Comparison of ENCODE assay signal across 29 mouse cellular contexts in the genomic region with DNA sequence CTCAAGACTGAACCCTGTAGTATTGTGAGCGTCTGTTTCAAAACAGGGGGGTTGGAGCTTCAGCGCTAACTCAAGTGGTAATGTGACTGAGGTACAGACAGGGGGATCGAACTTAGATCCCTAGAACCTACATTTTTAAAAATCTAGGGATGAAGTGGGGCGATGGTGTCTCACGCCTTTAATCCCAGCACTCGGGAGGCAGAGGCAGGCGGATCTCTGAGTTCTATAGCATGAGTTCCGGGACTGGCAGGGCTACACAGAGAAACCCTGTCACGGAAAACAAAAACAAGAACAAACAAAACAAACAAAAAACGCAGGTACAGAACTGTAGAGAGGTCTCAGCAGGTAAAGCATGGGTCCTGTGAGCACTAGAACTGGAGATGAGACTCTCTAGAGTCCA. TPM values are rescaled to one million over a fixed set of nuclear protein-coding genes. Genes with fewer than 3 reads are reported as not detected.
"Had no signal": no experiment of that assay in that cellular context is flagged by ENCODE, and none has a peak within 500 bp of the region (broad histone marks: within the 10 kb centered on the region; RNA-seq: fewer than 3 reads in every experiment).

No protein-coding gene starts in this region.

- H3K9ac ChIP-seq: heart, embryonic 13.5 days; heart, embryonic 15.5 days; hindbrain, embryonic 13.5 days; hindbrain, embryonic 15.5 days; limb, embryonic 12.5 days; liver, embryonic 14.5 days had no signal

- H3K4me2 ChIP-seq: heart, embryonic 11.5 days; heart, embryonic 13.5 days; heart, embryonic 15.5 days; hindbrain, embryonic 13.5 days; hindbrain, embryonic 15.5 days; limb, embryonic 12.5 days had no signal

- H3K36me3 ChIP-seq: heart, embryonic 13.5 days; heart, embryonic 15.5 days; hindbrain, embryonic 13.5 days; hindbrain, embryonic 15.5 days; limb, embryonic 12.5 days had no signal

- H3K9me3 ChIP-seq: heart, embryonic 13.5 days; heart, embryonic 15.5 days; hindbrain, embryonic 13.5 days; hindbrain, embryonic 15.5 days; limb, embryonic 10.5 days; limb, embryonic 12.5 days had no signal

- H3K27me3 ChIP-seq: heart, embryonic 13.5 days; heart, embryonic 15.5 days; hindbrain, embryonic 15.5 days; limb, embryonic 12.5 days had no signal

- H3K4me3 ChIP-seq: heart, adult 2 months; heart, embryonic 13.5 days; heart, embryonic 15.5 days; hindbrain, embryonic 13.5 days; hindbrain, embryonic 15.5 days; layer of hippocampus, adult 2 months; left cerebral cortex, adult 2 months; limb, embryonic 10.5 days; limb, embryonic 12.5 days had no signal

- DNase-seq: gastrocnemius, postnatal 14 days; gastrocnemius, postnatal 36 days; heart, adult 2 months; heart, postnatal 14 days; heart, postnatal 36 days; kidney, adult 18-20 months; kidney, adult 8-10 months; kidney, postnatal 25 days; kidney, postnatal 4 days had no signal

- H3K27ac ChIP-seq: heart, adult 2 months; heart, embryonic 13.5 days; heart, embryonic 15.5 days; hindbrain, embryonic 13.5 days; hindbrain, embryonic 15.5 days; hindbrain, postnatal 0 days; layer of hippocampus, adult 2 months; left cerebral cortex, adult 2 months; limb, embryonic 10.5 days; limb, embryonic 12.5 days; liver, embryonic 14.5 days had no signal

- ATAC-seq: hindbrain, postnatal 0 days; intestine, postnatal 0 days had no signal

RNA-seq across cellular contexts. Expression of gene BC048562, which starts 20.7 kb away (rescaled TPM):
- polyA plus RNA-seq: gonadal fat pad, adult 2 months; heart, adult 2 months; heart, embryonic 11.5 days; heart, embryonic 13.5 days; heart, embryonic 15.5 days; heart, postnatal 0 days; hindbrain, embryonic 11.5 days; hindbrain, embryonic 13.5 days; hindbrain, embryonic 15.5 days; hindbrain, postnatal 0 days; intestine, embryonic 14.5 days; intestine, postnatal 0 days; kidney, embryonic 14.5 days; kidney, embryonic 16.5 days; limb, embryonic 10.5 days; limb, embryonic 12.5 days; limb, embryonic 14.5 days; liver, adult 2 months; liver, embryonic 14.5 days had no signal

RNA-seq across cellular contexts. Expression of gene Ccdc36, which starts 28.7 kb away (rescaled TPM):
- polyA plus RNA-seq: heart, adult 2 months; liver, adult 2 months had no signal
